Mouse (Mus musculus) limb, embryonic 12.5 days (tissue): ENCODE results near the gene Zbbx. TPM values are rescaled to one million over a fixed set of nuclear protein-coding genes. Genes with fewer than 3 reads are reported as not detected.
A peak's percentile ranks its signal among the peaks of the same experiment; 100 is the strongest.

ENCODE experiments used
- ATAC-seq: fragments of 200-750 bp; cut with Nextera tagmentation; 2 replicates; pipeline ENCODE4 v1.8.0; 2017; ENCODE audit warnings: low read depth, moderate TSS enrichment; ENCODE audit not compliant: insufficient number of reproducible peaks, insufficient read depth, low FRiP score, low TSS enrichment
- H3K27ac ChIP-seq: fragments of 300-500 bp; sonication (generic); 2 replicates; pipeline ENCODE4 v1.5.1; 2016; ENCODE audit warnings: mild to moderate bottlenecking, moderate library complexity
- H3K27me3 ChIP-seq: fragments of 300-500 bp; sonication (generic); 2 replicates; pipeline ENCODE4 v1.6.1; 2016; ENCODE audit warnings: mild to moderate bottlenecking, moderate library complexity
- H3K36me3 ChIP-seq: fragments of 300-500 bp; sonication (generic); 2 replicates; pipeline ENCODE4 v1.6.1; 2016; ENCODE audit warnings: mild to moderate bottlenecking, moderate library complexity
- H3K4me1 ChIP-seq: fragments of 300-500 bp; sonication (generic); replicated peaks from 2 replicates; pipeline ENCODE4 v1.6.1; 2016
- H3K4me2 ChIP-seq: fragments of 300-500 bp; sonication (generic); 2 replicates; pipeline ENCODE4 v1.6.1; 2016; ENCODE audit warnings: mild to moderate bottlenecking, moderate library complexity
- H3K4me3 ChIP-seq: fragments of 300-500 bp; sonication (generic); replicated peaks from 2 replicates; pipeline ENCODE4 v1.5.1; 2016; ENCODE audit warnings: mild to moderate bottlenecking
- H3K9ac ChIP-seq: fragments of 300-500 bp; sonication (generic); replicated peaks from 2 replicates; pipeline ENCODE4 v1.6.1; 2016; ENCODE audit warnings: mild to moderate bottlenecking, moderate library complexity
- H3K9me3 ChIP-seq: fragments of 300-500 bp; sonication (generic); 2 replicates; pipeline ENCODE4 v1.6.1; 2016; ENCODE audit warnings: mild to moderate bottlenecking, moderate library complexity
- WGBS: fragments of 180-500 bp; shearing (Covaris S2); methylation state at CpG from one replicate; pipeline ENCODE4 v1.1.7; 2016; 5-methylcytosine and 5-hydroxymethylcytosine counted together
- polyA plus RNA-seq: library from polyadenylated mRNA; unstranded; fragments of >200 nt; fragmentation: Nextera tagmentation; extraction: Ambion mirVana; gene quantifications from 2 replicates; pipeline ENCODE4 v1.2.1, GENCODE M21; 2016

Zbbx gene
- polyA plus RNA-seq: not detected in 2 replicates

DNA sequence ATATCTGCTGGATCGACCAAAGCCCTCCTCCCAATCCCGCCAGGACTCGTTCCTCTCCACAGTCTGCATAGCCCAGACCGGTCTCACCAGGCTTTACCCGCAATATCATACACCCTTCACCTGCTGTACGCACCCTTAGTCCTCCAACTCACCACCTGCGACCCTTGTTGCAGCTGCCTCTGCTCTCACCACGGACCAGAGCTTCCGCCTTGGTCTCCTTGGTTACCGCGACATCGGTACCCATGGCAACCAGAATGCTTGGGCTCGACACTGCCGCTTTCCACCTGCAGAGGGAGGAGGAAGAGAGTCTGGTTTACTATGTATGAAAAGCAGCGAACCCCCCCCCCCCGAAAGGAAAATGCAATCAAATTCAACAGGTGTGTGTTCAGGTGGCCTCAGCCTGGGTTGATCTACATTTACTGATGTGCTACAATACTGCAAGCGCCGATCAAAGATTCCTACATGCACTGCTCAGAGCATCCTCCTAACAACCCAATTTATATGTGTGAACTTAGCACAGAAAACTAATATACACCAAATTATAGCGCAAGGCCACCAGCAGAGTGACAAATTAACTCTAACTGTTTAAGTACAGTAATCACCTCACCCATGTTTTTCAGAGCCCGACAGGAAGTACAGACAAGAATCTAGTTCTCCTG is at the start of gene Zbbx:
Gene Zbbx (minus strand): TSS at position 197 of the 659 bp plus-strand sequence.
- Histone ChIP-seq H3K9ac (no peak within 1 kb of the TSS), H3K4me1 (no peaks in the 10 kb centered on the region), H3K36me3 (no peaks in the 10 kb centered on the region), H3K27me3 (no peaks in the 10 kb centered on the region), H3K4me3 (0 out of 2 replicates have a peak within 1 kb of the TSS, but pooled peaks have one; percentile 10), H3K27ac (no peak within 1 kb of the TSS), H3K4me2 (peak within 1 kb of the TSS; percentile 47), H3K9me3 (no peaks in the 10 kb centered on the region)
- peak; percentile 94 for ATAC-seq
- 16% methylated on average over 20 of the region's 20 CpGs for WGBS

DNA sequence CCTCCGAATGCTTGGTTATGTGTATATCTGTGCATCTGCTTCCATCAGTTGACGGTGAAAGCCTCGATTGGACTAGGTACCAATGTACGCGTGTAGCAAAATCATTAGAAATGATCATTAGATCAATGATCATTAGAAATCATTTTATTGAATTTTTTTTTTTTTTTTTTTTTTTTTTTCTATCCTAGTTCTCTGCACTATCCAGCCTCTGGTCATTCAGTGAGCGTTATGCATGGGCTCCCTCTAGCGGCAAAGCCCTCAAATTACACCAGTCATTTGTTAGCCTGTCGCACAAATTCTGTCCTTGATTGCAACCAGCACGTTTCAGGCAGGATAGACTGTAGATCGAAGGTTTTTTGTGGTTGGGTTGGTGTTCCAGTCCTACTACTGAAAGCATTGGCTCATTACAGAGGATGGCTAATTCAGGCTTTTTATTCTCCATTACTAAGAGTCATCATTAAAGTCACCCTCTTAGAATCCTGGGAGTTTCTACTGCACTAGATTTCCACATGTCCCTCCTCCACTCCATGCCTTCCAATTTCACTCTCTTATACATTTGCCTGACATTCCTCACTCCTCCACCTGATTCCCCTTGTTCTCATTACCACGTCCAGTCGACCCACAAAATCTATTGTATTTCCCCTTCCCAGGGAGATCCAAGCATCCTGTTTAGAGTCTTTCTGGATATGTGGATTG is 38.1 kb upstream of the Zbbx start:
- no peak for ATAC-seq
- Histone ChIP-seq H3K27me3 (no peaks in the 10 kb centered on the region), H3K36me3 (no peaks in the 10 kb centered on the region), H3K4me1 (no peaks in the 10 kb centered on the region), H3K4me2 (no peak overlapping the region), H3K27ac (no peak overlapping the region), H3K4me3 (no peak overlapping the region), H3K9me3 (no peaks in the 10 kb centered on the region), H3K9ac (no peak overlapping the region)
- 41% methylated on average over 12 of the region's 12 CpGs for WGBS

DNA sequence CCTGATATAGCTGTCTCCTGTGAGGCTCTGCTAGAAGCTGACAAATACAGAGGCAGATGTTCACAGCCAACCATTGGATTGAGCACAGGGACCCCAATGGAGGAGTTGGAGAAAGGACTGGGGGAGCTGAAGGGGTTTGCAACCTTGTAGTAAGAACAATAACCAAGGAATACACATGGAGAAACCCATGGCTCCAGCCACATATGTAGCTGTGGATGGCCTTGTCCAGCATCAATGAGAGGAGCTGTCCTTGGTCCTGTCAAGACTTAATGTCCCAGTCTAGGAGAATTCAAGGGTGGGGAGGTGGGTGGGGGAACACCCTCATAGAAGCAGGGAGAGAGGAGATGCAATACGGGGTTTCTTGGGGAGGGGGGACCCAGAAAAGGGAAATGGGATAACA is 17.8 kb upstream of the Zbbx start:
- Histone ChIP-seq H3K4me3 (no peak overlapping the region), H3K36me3 (no peaks in the 10 kb centered on the region), H3K9ac (no peak overlapping the region), H3K27me3 (no peaks in the 10 kb centered on the region), H3K4me2 (no peak overlapping the region), H3K27ac (no peak overlapping the region), H3K9me3 (peaks cover 5% of the 10 kb centered on the region; the same call in 1 of the 2 replicates), H3K4me1 (no peaks in the 10 kb centered on the region)
- ATAC-seq: no peak
- WGBS: 87% methylated on average over 1 of the region's 1 CpGs

DNA sequence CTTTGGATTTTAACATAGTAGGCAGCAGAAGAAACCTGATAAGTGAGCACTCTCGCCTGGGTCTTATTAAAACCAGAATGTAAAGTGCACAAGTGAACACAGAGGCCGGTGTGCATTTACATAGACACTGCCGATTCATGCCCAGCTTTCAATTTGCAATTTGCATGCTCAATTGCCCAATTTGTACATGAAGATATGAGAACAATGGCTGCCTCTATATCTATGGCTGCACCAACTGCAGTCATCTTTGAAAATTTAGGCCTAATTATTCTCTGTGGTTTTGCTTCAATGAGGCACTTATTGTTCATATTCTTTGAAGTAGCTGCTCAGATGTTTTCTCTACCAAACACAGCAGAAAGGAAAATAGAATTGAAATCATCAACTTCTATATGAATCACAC is 23.0 kb downstream of the Zbbx start:
- Histone ChIP-seq H3K4me3 (no peak overlapping the region), H3K9me3 (no peaks in the 10 kb centered on the region), H3K4me1 (no peaks in the 10 kb centered on the region), H3K27ac (no peak overlapping the region), H3K4me2 (no peak overlapping the region), H3K9ac (no peak overlapping the region), H3K27me3 (no peaks in the 10 kb centered on the region), H3K36me3 (no peaks in the 10 kb centered on the region)
- ATAC-seq: no peak
- WGBS: 81% methylated on average over 3 of the region's 3 CpGs

DNA sequence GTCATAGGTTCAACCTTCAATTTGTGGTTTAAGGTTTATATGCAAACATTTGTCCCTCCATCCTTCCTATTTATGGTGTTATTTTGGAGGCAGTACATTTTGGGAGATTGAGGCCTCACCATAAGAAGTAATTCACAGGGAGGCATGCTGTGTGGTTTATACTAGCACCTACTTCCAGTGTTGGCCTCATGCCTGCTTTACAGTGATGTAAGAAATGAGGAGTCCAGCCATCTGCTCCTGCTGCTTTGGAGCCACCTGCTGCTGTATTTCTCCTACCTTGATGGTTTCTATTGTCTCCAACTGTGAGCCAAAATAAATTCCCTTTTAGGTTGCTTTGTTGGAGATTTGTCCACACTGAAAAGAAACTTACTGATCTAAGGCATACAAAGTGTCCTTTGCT is 60.0 kb downstream of the Zbbx start:
- Histone ChIP-seq H3K4me3 (no peak overlapping the region), H3K9ac (no peak overlapping the region), H3K4me1 (no peaks in the 10 kb centered on the region), H3K36me3 (no peaks in the 10 kb centered on the region), H3K27me3 (no peaks in the 10 kb centered on the region), H3K9me3 (no peaks in the 10 kb centered on the region), H3K4me2 (no peak overlapping the region), H3K27ac (no peak overlapping the region)
- no peak for ATAC-seq

DNA sequence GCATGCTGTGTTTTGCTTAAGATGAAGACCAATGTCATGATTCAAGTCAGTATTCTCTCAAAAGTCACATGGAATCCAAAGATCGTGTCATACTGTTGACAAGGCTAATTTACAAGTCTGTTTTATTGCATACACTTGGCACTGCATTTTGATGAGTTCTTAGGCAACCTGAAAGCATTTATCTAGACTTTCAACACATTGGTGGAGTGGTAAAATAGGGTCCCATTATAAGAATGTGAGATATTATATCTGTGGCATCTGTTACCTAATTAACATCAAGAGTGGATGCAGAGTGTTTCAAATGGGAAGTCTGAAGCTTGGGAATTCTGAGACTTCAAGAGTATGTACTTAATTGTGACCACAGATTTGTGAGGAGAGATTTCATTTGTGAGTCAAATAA is 79.1 kb downstream of the Zbbx start:
- Histone ChIP-seq H3K4me2 (no peak overlapping the region), H3K9me3 (no peaks in the 10 kb centered on the region), H3K27ac (no peak overlapping the region), H3K36me3 (no peaks in the 10 kb centered on the region), H3K4me3 (no peak overlapping the region), H3K4me1 (no peaks in the 10 kb centered on the region), H3K9ac (no peak overlapping the region), H3K27me3 (no peaks in the 10 kb centered on the region)
- ATAC-seq: no peak
- WGBS: 67% methylated on average over 1 of the region's 1 CpGs

DNA sequence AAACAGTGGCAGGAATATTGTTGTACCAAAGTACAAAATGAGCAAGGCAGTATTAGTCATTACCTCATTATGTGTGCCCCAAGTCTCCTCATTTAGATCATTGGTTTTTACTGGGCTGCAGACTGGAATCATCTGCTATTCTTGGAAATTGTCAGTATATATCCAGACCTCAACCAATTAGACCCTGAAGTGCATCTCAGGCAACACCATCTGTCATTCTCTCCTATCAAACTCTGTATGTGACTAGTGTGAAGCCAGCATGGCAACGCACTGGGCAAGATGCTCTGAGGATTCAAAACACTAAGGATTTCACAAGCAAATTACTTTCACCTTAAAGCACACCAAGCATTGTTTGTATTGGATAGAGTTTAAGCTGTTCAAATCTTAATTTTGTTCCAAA is 85.9 kb downstream of the Zbbx start:
- ATAC-seq: no peak
- Histone ChIP-seq H3K4me2 (no peak overlapping the region), H3K9ac (no peak overlapping the region), H3K4me3 (no peak overlapping the region), H3K27ac (no peak overlapping the region), H3K36me3 (no peaks in the 10 kb centered on the region), H3K4me1 (no peaks in the 10 kb centered on the region), H3K27me3 (no peaks in the 10 kb centered on the region), H3K9me3 (no peaks in the 10 kb centered on the region)
- WGBS: 80% methylated on average over 1 of the region's 1 CpGs

DNA sequence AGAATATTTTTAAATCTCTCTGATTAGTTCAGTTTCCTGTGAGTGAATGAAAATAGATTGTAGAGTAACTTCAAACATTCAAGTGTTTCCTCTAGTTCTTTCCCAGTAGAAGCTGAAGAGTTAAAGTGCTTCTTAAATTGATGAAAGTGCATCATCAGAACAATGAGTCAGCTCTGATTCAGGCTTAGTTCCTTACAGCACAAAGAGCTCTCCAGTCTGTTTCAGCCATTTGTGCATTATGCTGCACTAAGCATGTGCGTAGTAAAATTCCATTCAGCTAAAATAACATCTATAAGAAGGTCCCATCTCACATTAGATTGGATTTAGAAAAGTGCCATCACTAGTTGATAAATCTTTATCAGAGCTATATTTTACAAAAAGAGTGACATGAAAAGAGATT is 155.1 kb downstream of the Zbbx start:
- Histone ChIP-seq H3K27ac (no peak overlapping the region), H3K9me3 (no peaks in the 10 kb centered on the region), H3K9ac (no peak overlapping the region), H3K36me3 (no peaks in the 10 kb centered on the region), H3K27me3 (no peaks in the 10 kb centered on the region), H3K4me1 (no peaks in the 10 kb centered on the region), H3K4me2 (no peak overlapping the region), H3K4me3 (no peak overlapping the region)
- 93% methylated on average over 1 of the region's 1 CpGs for WGBS
- no peak for ATAC-seq

Other genes with a start within 250 kb of the Zbbx start
- gene Serpini2, start 105.0 kb upstream of the Zbbx start, polyA plus RNA-seq: not detected in 2 replicates